Mouse (Mus musculus) spleen, adult 2 months (tissue): ENCODE data around the gene Srpk2.

Experiments
- CTCF ChIP-seq: fragments of 200-500 bp; IDR thresholded peaks from 2 replicates; pipeline ENCODE4 v1.5.1; 2011; ENCODE audit warnings: mild to moderate bottlenecking, inconsistent platforms; ENCODE audit not compliant: insufficient read depth, insufficient read length, insufficient replicate concordance; ENCODE audit errors: extremely low read depth
- POLR2A ChIP-seq: fragments of 200-500 bp; IDR thresholded peaks from 2 replicates; pipeline ENCODE4 v1.6.1; 2011; ENCODE audit warnings: low read depth, low read length, inconsistent platforms

GRCm38 (mm10) chr5:23499257-23499656 lies 185.2 kb downstream of the Srpk2 start:
- TF ChIP-seq CTCF (no peak), POLR2A (no peak)
